Mouse (Mus musculus): Measurements from ENCODE around the gene Lrrc28. TPM values are rescaled to one million over a fixed set of nuclear protein-coding genes. Genes with fewer than 3 reads are reported as not detected.

Lrrc28 gene
- total and polyA plus RNA-seq, 2 experiments from 2014 or later = 32.2 to 70.4 TPM

GRCm38 (mm10) chr7:67500878-67501277 lies 144.2 kb downstream of the Lrrc28 start:
- DNase-seq = no peak
- ATAC-seq = no peak
- Histone ChIP-seq H3K4me3 (ENCODE audit: low read depth, low read length) (no peak overlapping the region), H3K27ac (ENCODE audit: low read depth, low read length) (no peak overlapping the region), H3K9ac (no peak overlapping the region), H3K4me1 (ENCODE audit: insufficient read depth) (no peaks in the 10 kb centered on the region; the same call in 1 of the 2 replicates), H3K36me3 (ENCODE audit: insufficient read depth) (no peaks in the 10 kb centered on the region), H3K27me3 (ENCODE audit: insufficient read depth, low read length) (no peaks in the 10 kb centered on the region), H3K4me2 (ENCODE audit: low read depth) (no peak overlapping the region), H3K9me3 (ENCODE audit: low read length) (no peaks in the 10 kb centered on the region)
- TF ChIP-seq CTCF (IDR thresholded peaks at IDR 0.05; ENCODE audit: low read depth) = no peak
- 87% methylated on average over 5 of the region's 5 CpGs for WGBS

DNA sequence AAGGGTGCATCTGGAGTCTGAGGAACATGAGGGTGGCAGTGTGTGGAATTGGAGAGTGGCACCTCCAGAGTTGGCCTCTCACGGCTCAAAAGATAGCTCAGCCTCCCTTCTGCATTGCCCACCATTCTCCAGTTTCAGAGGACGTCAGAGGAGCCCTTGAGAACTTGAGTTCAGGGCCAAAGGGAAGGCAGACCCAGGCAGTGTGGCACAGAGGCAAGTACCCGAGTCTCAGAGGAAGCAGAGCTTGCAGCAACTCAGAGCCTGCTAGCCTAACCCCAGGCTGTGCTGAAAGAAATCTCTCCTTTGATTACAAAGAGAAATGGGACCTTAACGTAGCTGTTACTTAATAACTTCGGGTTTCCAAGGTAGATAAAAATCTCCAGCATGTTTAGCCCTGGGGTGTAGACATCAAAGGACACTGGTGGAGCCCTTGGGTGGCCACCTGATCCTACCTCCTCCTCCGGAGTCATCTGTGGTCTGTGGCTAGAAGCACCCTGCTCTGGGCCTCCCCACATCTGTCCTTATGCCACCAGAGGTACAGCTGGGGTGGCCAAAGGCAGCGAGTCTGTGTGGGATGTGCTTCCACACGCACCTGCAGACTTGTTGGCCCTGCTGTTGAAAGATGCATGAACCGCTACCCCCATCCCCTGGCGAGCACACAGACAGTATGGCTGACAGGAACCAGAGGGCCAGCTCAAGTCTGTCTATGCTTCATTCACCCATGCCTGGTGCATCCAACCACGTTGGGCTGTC lies 144.8 kb downstream of the Lrrc28 start:
- 77% methylated on average over 11 of the region's 11 CpGs for WGBS
- no peak for TF ChIP-seq CTCF (IDR thresholded peaks at IDR 0.05; ENCODE audit: low read depth)
- no peak for DNase-seq

GRCm38 (mm10) chr7:67499516-67499915 lies 145.6 kb downstream of the Lrrc28 start:
- ATAC-seq = no peak
- no peak for DNase-seq
- Histone ChIP-seq H3K27ac (ENCODE audit: low read depth, low read length) (no peak overlapping the region), H3K9me3 (ENCODE audit: low read length) (no peaks in the 10 kb centered on the region), H3K4me1 (ENCODE audit: insufficient read depth) (no peaks in the 10 kb centered on the region; the same call in 1 of the 2 replicates), H3K27me3 (ENCODE audit: insufficient read depth, low read length) (no peaks in the 10 kb centered on the region), H3K36me3 (ENCODE audit: insufficient read depth) (no peaks in the 10 kb centered on the region), H3K4me2 (ENCODE audit: low read depth) (no peak overlapping the region), H3K9ac (no peak overlapping the region), H3K4me3 (ENCODE audit: low read depth, low read length) (no peak overlapping the region)
- 75% methylated on average over 7 of the region's 7 CpGs for WGBS
- TF ChIP-seq CTCF (IDR thresholded peaks at IDR 0.05; ENCODE audit: low read depth) = no peak

More for the DNA sequence above, 144.8 kb downstream of the Lrrc28 start:
- Histone ChIP-seq H3K9ac (no peak overlapping the region), H3K4me3 (ENCODE audit: low read depth, low read length) (no peak overlapping the region), H3K9me3 (ENCODE audit: low read length) (no peaks in the 10 kb centered on the region), H3K4me2 (ENCODE audit: low read depth) (no peak overlapping the region), H3K27me3 (ENCODE audit: insufficient read depth, low read length) (no peaks in the 10 kb centered on the region), H3K36me3 (ENCODE audit: insufficient read depth) (no peaks in the 10 kb centered on the region), H3K27ac (ENCODE audit: low read depth, low read length) (no peak overlapping the region), H3K4me1 (ENCODE audit: insufficient read depth) (no peaks in the 10 kb centered on the region; the same call in 1 of the 2 replicates)
- ATAC-seq = no peak

- DNase-seq = no peak
- Histone ChIP-seq H3K27me3 (ENCODE audit: insufficient read depth, low read length) (no peaks in the 10 kb centered on the region), H3K4me3 (ENCODE audit: low read depth, low read length) (no peak overlapping the region), H3K36me3 (ENCODE audit: insufficient read depth) (no peaks in the 10 kb centered on the region), H3K9ac (no peak overlapping the region), H3K27ac (ENCODE audit: low read depth, low read length) (no peak overlapping the region), H3K4me2 (ENCODE audit: low read depth) (no peak overlapping the region), H3K4me1 (ENCODE audit: insufficient read depth) (no peaks in the 10 kb centered on the region), H3K9me3 (ENCODE audit: low read length) (no peaks in the 10 kb centered on the region)
- no peak for ATAC-seq
- TF ChIP-seq CTCF (IDR thresholded peaks at IDR 0.05; ENCODE audit: low read depth) = no peak
- 70% methylated on average over 9 of the region's 9 CpGs for WGBS
Measured at GRCm38 (mm10) chr7:67493795-67494687, 151.0 kb downstream of the Lrrc28 start.

- Histone ChIP-seq H3K9me3 (ENCODE audit: low read length) (no peaks in the 10 kb centered on the region), H3K9ac (no peak overlapping the region), H3K4me1 (ENCODE audit: insufficient read depth) (0 out of 2 replicates have a peak, but pooled peaks cover 6% of the 10 kb centered on the region), H3K4me2 (ENCODE audit: low read depth) (no peak overlapping the region), H3K27ac (ENCODE audit: low read depth, low read length) (no peak overlapping the region), H3K27me3 (ENCODE audit: insufficient read depth, low read length) (no peaks in the 10 kb centered on the region), H3K36me3 (ENCODE audit: insufficient read depth) (no peaks in the 10 kb centered on the region), H3K4me3 (ENCODE audit: low read depth, low read length) (no peak overlapping the region)
- peak; percentile 36 for ATAC-seq
- 66% methylated on average over 10 of the region's 10 CpGs for WGBS
- TF ChIP-seq CTCF (IDR thresholded peaks at IDR 0.05; ENCODE audit: low read depth) = no peak
- DNase-seq = peak; percentile 70
Measured at GRCm38 (mm10) chr7:67487889-67488411, 157.1 kb downstream of the Lrrc28 start.

DNA sequence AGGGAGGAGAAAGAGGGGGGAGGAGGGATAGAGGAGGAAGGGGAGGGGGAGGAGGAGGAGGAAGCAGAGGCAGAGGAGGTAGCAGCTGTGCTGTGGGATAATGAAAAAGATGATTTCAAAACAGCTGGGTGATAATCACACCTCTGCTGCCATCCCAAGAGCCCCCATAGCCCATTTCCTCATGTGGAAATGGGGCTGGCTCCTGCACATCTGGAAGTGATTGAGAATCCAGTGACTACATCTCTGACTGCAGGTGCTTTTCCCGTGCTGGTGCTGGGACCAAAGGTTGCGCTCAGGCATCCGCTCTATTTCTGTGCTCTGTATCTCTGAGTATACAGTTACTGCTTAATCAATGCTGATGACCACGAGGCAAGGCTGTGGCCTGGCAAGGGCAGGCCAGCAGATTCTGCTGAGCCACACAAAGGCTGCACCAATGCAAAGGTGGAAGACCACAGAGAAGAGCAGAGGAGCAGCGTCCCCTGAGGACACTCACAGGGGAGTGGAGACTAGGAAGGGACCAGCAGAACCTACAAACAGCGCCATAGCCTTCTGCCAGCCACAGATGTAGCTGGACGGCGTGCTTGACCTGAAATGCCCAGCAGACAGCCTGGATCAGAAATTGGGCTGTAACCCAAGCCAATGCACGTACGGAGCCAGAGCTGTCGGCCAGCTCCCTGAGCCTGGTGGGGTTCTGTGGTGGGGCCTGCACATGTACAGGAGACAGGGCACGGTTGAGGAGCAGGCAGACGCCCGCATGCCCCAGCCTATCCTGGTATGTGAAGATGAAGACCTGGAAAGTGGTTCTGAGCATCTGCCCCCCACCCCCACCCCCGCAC lies 157.9 kb downstream of the Lrrc28 start:
- no peak for TF ChIP-seq CTCF (IDR thresholded peaks at IDR 0.05; ENCODE audit: low read depth)
- Histone ChIP-seq H3K9ac (no peak overlapping the region), H3K4me3 (ENCODE audit: low read depth, low read length) (no peak overlapping the region), H3K4me2 (ENCODE audit: low read depth) (no peak overlapping the region), H3K27me3 (ENCODE audit: insufficient read depth, low read length) (no peaks in the 10 kb centered on the region), H3K9me3 (ENCODE audit: low read length) (no peaks in the 10 kb centered on the region), H3K36me3 (ENCODE audit: insufficient read depth) (no peaks in the 10 kb centered on the region), H3K4me1 (ENCODE audit: insufficient read depth) (0 out of 2 replicates have a peak, but pooled peaks cover 6% of the 10 kb centered on the region), H3K27ac (ENCODE audit: low read depth, low read length) (no peak overlapping the region)
- ATAC-seq (peak; percentile 46), DNase-seq (no peak)
- 73% methylated on average over 15 of the region's 15 CpGs for WGBS
